Mouse (Mus musculus) cerebellum, adult 2 months (tissue): ENCODE measurements at regions not wholly inside any gene's neighbourhood (a gene's known extent, or its start where the extent isn't known, plus 50 kb on each side); places are given as distances from the start of the nearest gene placed in this dataset.

Source experiments
- CTCF ChIP-seq: fragments of 200-500 bp; IDR thresholded peaks from 2 replicates; pipeline ENCODE4 v1.5.1; 2011; ENCODE audit warnings: low read depth, mild to moderate bottlenecking, control low read depth, low read length, moderate library complexity, borderline replicate concordance; ENCODE audit not compliant: insufficient read depth
- POLR2A ChIP-seq: fragments of 200-500 bp; IDR thresholded peaks from 2 replicates; pipeline ENCODE4 v1.6.1; 2011; ENCODE audit warnings: low read length, control low read depth, borderline replicate concordance; ENCODE audit not compliant: insufficient read depth

GRCm38 (mm10) chr7:73606677-73607449 lies 65.2 kb upstream of the Chd2 start:
- TF ChIP-seq CTCF = no peak
- TF ChIP-seq POLR2A = peak; percentile 60; the same call in 1 of the 2 replicates
